Mouse (Mus musculus): ENCODE results near the gene Tmem219. TPM values are rescaled to one million over a fixed set of nuclear protein-coding genes. Genes with fewer than 3 reads are reported as not detected.

The Tmem219 gene
- 50.5 TPM for polyA plus RNA-seq (2017; shearing (Covaris generic))

GRCm38 (mm10) chr7:126922624-126923060 is at the start of gene Tmem219:
Tmem219 (minus strand) TSS chr7:126922917.

GRCm38 (mm10) chr7:126949793-126950646 is 27.3 kb upstream of the Tmem219 start, which contains the start of gene Sez6l2:
Sez6l2 (plus strand) TSS chr7:126950563.

GRCm38 (mm10) chr7:126949403-126949792 is 26.7 kb upstream of the Tmem219 start, which contains the start of gene Asphd1:
Asphd1 (minus strand) TSS chr7:126949582.

GRCm38 (mm10) chr7:126928384-126929037 is 5.8 kb upstream of the Tmem219 start, which contains the start of gene Kctd13:
Kctd13 (plus strand) TSS chr7:126928879.

GRCm38 (mm10) chr7:126884286-126885164 is 38.2 kb downstream of the Tmem219 start, which contains the start of gene Taok2:
Taok2 (minus strand) TSS chr7:126884703.

GRCm38 (mm10) chr7:126862147-126862784 is 60.5 kb downstream of the Tmem219 start, which contains the start of gene Ino80e:
Ino80e (minus strand) TSS chr7:126862377.

GRCm38 (mm10) chr7:126861429-126862130 is 61.1 kb downstream of the Tmem219 start, which contains the start of gene Hirip3:
Hirip3 (plus strand) TSS chr7:126861972.

GRCm38 (mm10) chr7:126847116-126847420 is 75.6 kb downstream of the Tmem219 start, which contains the start of gene Doc2a:
Doc2a (plus strand) TSS chr7:126847416.

Other genes with a start within 250 kb of the Tmem219 start
- 1.3 TPM for gene Sult1a1, start 246.5 kb downstream of the Tmem219 start, polyA plus RNA-seq (2017; shearing (Covaris generic))
- gene Bola2, start 227.5 kb downstream of the Tmem219 start, polyA plus RNA-seq (2017; shearing (Covaris generic)) = 125 TPM
- gene Slx1b, start 227.1 kb downstream of the Tmem219 start, polyA plus RNA-seq (2017; shearing (Covaris generic)) = 10.3 TPM
- gene Coro1a, start 215.1 kb downstream of the Tmem219 start, polyA plus RNA-seq (2017; shearing (Covaris generic)) = 3,429 TPM
- gene Mapk3, start 163.3 kb downstream of the Tmem219 start, polyA plus RNA-seq (2017; shearing (Covaris generic)) = 33.0 TPM
- 1.9 TPM for gene Gdpd3, start 156.6 kb downstream of the Tmem219 start, polyA plus RNA-seq (2017; shearing (Covaris generic))
- 379 TPM for gene Ypel3, start 146.0 kb downstream of the Tmem219 start, polyA plus RNA-seq (2017; shearing (Covaris generic))
- 4.7 TPM for gene Tbx6, start 141.4 kb downstream of the Tmem219 start, polyA plus RNA-seq (2017; shearing (Covaris generic))
- gene Ppp4c, start 130.4 kb downstream of the Tmem219 start, polyA plus RNA-seq (2017; shearing (Covaris generic)) = 458 TPM
- gene Fam57b, start 125.2 kb downstream of the Tmem219 start, polyA plus RNA-seq (2017; shearing (Covaris generic)) = not detected
- gene 4930451I11Rik, start 91.3 kb downstream of the Tmem219 start, polyA plus RNA-seq (2017; shearing (Covaris generic)) = not detected
- gene Doc2a, start 75.5 kb downstream of the Tmem219 start, polyA plus RNA-seq (2017; shearing (Covaris generic)) = not detected
- gene Hirip3, start 60.9 kb downstream of the Tmem219 start, polyA plus RNA-seq (2017; shearing (Covaris generic)) = 18.3 TPM
- gene Ino80e, start 60.5 kb downstream of the Tmem219 start, polyA plus RNA-seq (2017; shearing (Covaris generic)) = 103 TPM
- gene Taok2, start 38.2 kb downstream of the Tmem219 start, polyA plus RNA-seq (2017; shearing (Covaris generic)) = 71.5 TPM
- gene Kctd13, start 6.0 kb upstream of the Tmem219 start, polyA plus RNA-seq (2017; shearing (Covaris generic)) = 12.3 TPM
- gene Asphd1, start 26.7 kb upstream of the Tmem219 start, polyA plus RNA-seq (2017; shearing (Covaris generic)) = not detected
- 0.65 TPM for gene Sez6l2, start 27.6 kb upstream of the Tmem219 start, polyA plus RNA-seq (2017; shearing (Covaris generic))
- gene Cdipt, start 53.0 kb upstream of the Tmem219 start, polyA plus RNA-seq (2017; shearing (Covaris generic)) = 358 TPM
- gene Cdiptos, start 53.2 kb upstream of the Tmem219 start, polyA plus RNA-seq (2017; shearing (Covaris generic)) = 3.1 TPM
- gene Mvp, start 91.7 kb upstream of the Tmem219 start, polyA plus RNA-seq (2017; shearing (Covaris generic)) = 61.2 TPM
- gene Pagr1b, start 93.6 kb upstream of the Tmem219 start, polyA plus RNA-seq (2017; shearing (Covaris generic)) = 1.2 TPM
- gene Pagr1a, start 94.4 kb upstream of the Tmem219 start, polyA plus RNA-seq (2017; shearing (Covaris generic)) = 166 TPM
- 47.3 TPM for gene Gm42742, start 98.2 kb upstream of the Tmem219 start, polyA plus RNA-seq (2017; shearing (Covaris generic))
- 27.4 TPM for gene Prrt2, start 98.3 kb upstream of the Tmem219 start, polyA plus RNA-seq (2017; shearing (Covaris generic))
- 27.5 TPM for gene Maz, start 104.1 kb upstream of the Tmem219 start, polyA plus RNA-seq (2017; shearing (Covaris generic))
- 16.5 TPM for gene Kif22, start 119.6 kb upstream of the Tmem219 start, polyA plus RNA-seq (2017; shearing (Covaris generic))
- gene Zg16, start 164.4 kb upstream of the Tmem219 start, polyA plus RNA-seq (2017; shearing (Covaris generic)) = not detected
- gene AI467606, start 168.4 kb upstream of the Tmem219 start, polyA plus RNA-seq (2017; shearing (Covaris generic)) = 449 TPM
- 19.6 TPM for gene Qprt, start 199.3 kb upstream of the Tmem219 start, polyA plus RNA-seq (2017; shearing (Covaris generic))
- gene Spn, start 214.9 kb upstream of the Tmem219 start, polyA plus RNA-seq (2017; shearing (Covaris generic)) = 78.6 TPM

All from inflammation-experienced regulatory T-cells, adult 16 weeks (primary cell).